Mouse (Mus musculus): Measurements from ENCODE around the gene Sppl2c. TPM values are rescaled to one million over a fixed set of nuclear protein-coding genes. Genes with fewer than 3 reads are reported as not detected.

Gene Sppl2c
- not detected for total RNA-seq (2021)

DNA sequence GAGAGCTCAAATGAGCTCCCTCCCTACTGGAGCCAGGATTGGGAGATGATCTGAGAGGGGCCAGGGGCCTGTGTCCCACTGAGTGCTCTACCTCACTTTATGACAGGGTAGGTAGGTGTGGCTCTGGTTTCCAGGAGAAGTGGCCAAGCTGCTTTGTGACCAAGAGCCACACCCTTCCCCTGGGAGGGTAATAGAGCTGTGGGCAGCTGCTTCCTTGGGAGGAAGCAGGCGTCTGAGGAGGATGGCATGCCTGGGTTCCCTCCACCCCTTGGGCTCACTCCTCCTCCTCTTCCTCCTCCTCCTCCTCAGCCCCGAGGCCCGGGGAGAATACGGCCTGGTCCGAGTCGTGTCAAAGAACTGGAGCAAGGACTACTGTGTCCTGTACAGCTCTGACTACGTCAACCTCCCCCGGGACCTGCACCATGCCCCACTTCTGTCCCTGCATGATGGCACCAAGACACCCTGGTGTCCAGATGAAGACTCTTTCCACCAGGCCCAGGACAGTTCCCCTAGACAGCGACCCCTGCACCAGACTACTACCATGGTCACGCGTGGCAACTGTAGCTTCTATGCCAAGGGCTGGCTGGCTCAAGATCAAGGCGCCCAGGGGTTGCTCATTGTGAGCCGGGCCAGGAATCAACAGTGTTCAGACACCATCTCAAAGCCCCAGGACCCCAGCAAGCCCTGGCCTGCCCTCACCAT, at the start of gene Sppl2c:
Gene Sppl2c, plus strand, starts transcription at position 193 of the 702 bp plus-strand sequence.
- DNase-seq = no peak
- intact Hi-C loops (cut with DNase I) = no loop called here

DNA sequence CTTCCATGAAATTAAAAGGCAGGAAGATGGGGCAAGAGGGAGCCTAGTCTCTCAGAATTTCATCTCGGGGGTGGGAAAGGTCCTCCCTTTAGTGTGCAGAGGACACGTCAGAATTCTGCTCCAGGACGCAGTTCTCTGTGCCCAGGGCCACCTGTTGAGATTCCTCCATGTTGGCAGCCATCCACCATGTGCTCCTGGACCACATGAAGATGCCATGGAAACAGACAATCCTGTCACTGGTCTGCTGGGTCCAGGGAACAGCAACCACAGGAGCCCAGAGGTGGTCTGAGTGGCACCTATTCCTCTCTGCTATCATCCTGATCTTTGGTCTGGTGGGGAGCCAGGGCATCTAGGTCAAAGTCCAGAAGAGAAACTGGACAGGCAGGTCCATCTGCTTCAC, 47.2 kb upstream of the Sppl2c start:
- intact Hi-C loops (cut with DNase I) = no loop called here
- no peak for DNase-seq

DNA sequence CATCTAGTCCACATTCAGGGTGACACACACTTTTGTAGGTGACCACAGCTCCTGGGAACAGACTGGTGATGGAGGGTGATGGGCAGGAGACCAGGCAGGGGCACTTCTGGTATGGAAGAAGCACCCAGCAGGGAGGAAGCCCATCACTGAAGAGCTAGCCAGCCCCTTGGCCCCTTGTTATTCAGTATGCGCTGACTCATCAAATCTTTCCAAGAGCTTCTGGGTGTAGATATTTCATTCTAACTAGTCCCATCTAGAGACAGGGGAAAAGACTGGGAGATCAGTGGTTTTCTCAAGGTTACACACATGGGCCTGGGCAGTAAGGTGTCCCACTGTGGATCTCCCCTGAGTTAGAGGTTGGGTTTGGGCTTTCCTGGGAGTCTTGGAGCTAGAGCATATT, 41.2 kb upstream of the Sppl2c start:
- no peak for DNase-seq

DNA sequence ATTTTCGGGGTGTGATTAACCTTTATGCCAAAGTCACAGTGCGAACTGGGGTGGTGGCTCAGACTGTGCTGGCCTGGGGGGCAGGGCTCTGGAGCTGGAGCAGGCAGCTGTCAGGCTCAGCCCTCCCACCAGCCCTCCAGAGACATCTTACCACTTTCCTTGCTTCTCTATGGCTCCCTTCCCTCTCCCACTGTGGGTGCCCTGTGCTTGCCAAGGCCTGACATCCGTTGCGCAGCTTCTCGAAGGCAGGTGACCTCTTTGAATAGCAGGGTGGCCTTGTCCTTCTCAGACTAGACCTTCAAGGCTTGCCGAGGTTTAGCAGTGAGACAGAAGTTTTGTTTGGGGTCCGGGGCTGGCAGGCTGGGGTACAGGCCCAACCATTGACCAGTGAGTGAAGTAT, 37.3 kb upstream of the Sppl2c start:
- no peak for DNase-seq
- intact Hi-C loops (cut with DNase I) = no loop called here

More for the DNA sequence above, 41.2 kb upstream of the Sppl2c start:
- intact Hi-C loops (cut with DNase I) = no loop called here

DNA sequence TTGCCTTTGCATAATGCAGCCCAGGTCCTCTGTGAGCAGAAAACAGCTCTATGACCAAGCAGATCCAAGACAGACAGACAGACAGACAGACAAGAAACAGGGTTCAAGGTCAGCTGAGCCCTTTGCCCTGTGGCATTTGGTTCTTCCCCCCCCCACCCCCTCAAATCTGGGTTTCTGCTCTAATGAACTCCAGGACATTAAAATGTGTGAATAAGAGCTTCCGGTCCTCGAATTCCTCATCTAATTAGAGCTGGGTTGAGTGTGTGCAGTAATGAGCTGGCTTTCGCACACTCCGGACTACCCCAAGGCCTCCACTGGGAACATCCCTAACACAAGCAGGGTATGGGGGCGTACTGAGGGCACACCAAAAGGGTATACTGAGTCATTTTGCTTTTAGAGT, 35.2 kb upstream of the Sppl2c start:
- no peak for DNase-seq
- intact Hi-C loops (cut with DNase I) = no loop called here

DNA sequence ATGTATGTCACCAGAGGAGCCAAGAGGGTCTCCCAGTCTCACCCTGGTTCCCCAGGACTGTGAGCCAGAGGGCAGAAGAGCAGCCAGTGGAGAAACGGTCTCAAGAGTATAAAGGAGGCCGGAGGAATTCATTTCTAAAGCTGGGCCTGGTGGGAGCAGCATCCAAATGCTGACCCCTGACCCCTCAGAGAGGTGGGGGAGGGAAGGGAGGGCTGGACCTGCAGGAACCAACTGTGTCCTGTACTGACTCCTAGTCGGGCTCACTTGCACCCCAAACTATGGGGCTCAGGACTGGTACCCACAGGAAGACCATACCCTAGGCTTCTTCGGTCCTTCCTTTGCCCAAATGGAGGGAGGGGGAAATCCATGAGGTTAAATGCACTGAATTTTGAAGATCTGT, 31.8 kb upstream of the Sppl2c start:
- DNase-seq = no peak
- intact Hi-C loops (cut with DNase I) = no loop called here

DNA sequence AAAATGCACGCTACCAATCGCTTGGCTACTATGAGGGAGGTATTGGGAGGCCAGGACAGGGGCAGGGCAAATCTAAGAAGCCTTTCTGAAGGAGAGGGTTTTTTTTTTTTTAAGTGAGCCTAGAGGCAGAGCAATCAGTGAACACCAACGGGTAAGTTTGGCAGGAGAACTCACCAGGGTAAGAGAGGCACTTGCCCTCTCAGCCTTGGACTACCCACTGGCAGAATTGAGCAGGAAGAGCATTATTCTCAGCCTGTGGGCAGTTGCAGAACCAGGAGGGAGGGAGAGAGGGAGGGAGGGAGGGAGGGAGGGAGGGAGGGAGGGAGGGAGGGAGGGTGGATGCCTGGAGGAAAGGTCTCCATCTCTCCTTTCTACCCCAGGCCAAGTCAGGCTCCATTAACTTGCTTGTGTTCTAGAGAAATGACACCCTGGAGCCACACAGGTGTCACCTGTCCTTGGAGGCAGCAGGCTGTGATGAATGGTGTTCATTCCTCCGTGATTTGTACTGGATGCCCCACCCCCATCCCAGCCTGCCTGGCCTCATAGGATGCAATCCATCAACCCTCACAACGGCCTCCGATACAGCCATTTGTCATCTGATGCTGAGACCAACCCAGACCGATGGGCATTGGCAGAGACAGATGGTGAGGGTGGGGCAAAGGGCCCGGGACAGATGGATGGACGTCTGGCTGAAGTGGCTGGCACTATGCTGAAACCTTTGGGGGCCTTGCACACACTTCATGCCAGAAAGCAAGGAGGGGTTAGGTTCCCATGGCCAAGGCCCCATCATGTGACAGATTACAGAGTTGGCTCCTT, 31.1 kb upstream of the Sppl2c start:
- intact Hi-C loops (cut with DNase I) = no loop called here

DNA sequence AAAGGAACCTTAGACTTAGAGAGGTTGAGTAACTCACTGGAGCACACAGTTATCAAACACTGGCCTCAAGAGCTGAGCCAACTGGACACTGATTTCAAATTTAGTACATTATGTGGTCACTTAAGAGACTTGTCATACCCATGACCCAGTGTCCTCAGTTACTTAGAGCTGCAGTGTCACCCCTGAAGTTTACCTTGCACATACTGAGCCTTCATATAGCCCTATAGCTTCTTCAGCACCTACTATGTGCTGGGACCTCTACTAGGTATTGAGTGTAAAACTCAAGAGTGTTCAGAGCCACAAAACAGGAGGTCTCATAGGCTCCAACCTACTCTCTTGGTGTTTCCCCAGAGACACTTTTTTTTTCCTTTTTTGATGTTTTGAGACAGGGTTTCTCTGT, 30.2 kb upstream of the Sppl2c start:
- intact Hi-C loops (cut with DNase I) = no loop called here
- no peak for DNase-seq

More for the DNA sequence above, 31.1 kb upstream of the Sppl2c start:
- DNase-seq = no peak

DNA sequence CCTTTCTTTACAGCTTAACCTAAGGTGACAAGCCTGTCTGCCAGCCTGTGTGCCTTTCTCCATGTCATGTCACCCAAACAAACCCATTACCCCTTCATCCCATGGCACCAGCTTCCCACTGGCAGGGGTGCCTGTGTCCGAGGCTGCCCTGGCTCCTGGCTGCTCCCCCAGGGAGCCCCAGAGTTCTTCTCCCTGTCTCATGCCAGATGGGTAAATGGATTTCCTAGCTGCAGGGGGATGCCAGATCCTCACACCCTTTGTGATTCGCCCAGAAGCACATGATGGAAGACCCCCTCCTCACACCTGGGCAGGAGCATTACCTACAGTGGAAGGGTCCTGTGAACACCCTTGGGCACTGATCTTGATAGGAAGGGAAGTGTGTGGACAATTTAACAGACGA, 29.7 kb upstream of the Sppl2c start:
- DNase-seq = no peak
- intact Hi-C loops (cut with DNase I) = no loop called here

DNA sequence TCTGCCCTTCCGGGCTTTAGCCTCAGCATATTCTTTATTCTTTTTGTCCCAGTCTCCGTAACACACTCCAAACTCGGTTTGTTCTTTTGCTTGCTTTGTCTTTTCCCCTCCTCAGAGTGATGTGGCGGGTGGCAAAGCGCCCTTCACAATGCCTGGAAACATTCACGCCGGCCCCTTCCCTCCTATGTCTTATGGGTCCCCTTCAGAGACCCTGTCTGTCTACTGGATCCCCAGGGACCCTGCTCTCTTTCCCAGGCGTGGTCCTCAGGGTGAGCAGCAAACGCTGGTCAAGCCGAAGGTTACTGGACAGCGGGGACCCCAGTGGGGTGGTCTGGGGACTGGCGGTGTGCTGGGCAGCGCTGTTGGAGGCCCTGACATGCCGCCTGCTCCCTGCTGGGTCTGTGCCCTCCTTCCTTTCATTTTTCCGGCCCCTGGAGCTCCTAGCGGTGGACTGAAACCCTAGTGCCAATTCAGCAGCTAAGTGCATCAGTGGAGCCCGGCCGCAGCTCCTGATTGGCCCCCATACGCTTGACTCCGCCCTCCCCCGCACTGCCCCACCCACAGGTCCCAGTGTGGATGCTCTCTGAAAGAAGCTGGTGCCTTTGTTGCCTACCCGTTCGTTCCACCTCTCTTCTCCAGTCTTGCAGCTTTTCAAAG, 28.4 kb upstream of the Sppl2c start:
- DNase-seq = peak; percentile 24 to 44
- intact Hi-C loops (cut with DNase I) = no loop called here

DNA sequence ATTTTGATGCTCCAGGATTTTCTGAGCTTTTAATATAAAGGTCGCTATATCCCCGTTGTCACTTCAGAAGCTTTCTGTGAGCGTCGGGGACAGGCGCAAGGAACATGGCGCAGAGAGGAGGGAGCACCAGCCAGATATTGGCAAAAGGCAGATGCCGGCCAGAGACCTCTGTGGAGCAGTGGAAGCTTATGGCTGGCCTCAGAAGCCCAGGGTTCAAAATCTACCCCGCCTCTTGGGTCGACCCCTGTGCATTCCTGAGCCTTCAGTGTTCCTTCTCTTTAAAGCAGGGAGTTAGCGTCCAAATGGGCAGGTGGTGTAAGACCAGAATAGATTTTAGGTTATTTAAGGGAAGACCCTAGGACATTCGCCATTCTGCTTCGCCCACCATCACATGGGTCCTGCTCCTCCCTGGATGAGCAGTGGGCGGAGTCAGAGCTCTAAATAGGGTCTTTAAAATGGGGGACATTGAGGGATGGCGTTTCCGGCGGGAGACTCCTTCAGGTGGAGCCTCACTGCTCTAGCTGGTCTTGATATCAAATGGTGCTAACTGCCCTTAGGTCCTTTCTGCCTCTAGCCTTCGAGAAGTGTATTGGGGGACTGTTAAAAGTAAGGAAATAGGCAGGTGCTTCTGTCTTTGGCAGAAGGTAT, 27.7 kb upstream of the Sppl2c start:
- no peak for DNase-seq
- intact Hi-C loops (cut with DNase I) = no loop called here

DNA sequence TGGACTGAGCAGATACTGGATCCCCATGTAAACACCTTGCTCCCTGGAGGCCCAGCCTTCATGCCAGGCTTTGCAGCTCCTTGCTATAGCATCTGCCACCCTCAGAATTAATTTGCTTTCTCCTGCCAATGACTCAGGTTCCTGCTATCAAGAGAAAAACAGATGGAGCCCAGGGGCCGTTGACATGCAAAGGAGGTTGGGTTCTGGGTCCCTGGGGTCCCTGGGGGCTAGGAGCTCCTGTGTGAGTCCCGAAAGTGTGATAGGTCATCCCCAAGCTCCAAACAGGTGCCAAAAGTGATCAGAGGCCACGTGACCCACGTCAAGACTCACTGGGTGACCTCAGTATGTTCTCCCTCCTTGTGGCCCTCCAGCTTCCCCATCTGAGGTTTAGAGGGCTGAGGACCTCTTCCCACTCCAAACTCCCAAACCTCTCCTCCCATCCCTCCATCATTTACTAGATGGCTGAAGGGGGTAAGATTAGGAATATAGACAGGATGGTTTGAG, 26.3 kb upstream of the Sppl2c start:
- intact Hi-C loops (cut with DNase I) = no loop called here

DNA sequence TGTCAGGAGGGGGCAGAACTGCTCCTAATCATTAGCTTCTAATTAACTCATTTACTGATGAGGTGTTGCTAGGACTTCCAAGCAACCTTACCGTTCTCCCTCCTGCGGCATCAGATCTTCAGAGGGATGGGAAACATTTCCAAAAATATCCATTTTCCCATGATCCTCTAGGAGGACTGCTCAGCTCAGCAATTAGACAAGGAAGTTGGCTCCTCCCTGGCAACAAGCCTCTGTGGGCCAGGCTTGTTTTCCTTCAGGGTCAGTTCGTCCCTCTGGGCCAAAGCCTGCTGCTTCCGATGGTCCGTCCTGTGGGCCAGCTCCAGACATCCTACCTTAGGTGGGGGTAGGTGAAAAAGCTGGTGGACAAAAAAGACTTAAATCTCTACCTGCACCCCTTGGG, 25.0 kb upstream of the Sppl2c start:
- no peak for DNase-seq
- intact Hi-C loops (cut with DNase I) = no loop called here

More for the DNA sequence above, 26.3 kb upstream of the Sppl2c start:
- DNase-seq = no peak

DNA sequence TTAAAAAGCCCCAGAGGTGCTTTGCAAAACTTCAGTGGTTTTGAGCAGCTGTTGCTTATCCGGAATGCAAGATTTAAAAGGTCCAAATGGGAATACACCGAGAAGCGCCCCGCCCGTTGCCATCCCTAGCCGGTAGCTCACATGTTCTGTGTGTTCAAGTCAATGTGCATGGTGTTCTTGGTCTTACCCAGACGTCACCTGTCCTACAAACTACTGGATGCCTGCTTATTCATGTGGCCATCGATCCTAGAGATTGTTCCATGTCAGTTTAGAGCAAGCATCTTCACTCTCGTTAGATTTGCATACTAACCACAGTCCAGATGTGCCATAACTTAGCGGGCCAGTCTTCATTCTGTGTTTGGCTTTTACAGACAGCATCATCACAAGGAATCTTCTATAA, 21.9 kb upstream of the Sppl2c start:
- no peak for DNase-seq
- intact Hi-C loops (cut with DNase I) = no loop called here

DNA sequence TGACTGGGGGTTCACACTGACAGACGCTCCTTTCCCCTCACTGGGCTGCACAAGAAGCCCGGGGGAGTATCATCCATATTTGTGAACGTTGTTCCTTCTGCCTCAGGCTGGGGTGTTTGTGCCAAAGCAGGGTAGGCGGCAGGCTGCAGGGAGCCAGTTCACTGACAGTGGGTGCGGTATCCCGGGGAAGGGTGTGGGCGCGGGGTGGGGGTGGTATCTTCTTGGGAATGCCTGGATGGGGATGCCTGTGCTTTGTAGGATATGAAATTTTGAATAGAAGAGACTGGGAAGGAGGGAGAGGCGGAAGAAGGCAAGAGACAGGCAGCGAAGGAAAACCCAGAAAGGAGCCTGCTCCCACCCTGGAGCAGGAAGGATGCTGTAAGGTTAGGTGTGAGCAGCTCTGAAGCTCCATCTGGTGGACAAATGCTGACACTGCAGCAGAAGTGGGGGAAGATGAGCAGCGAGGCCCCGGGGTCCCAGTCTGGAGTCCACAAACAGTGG, 14.8 kb upstream of the Sppl2c start:
- intact Hi-C loops (cut with DNase I) = loop anchor here (1.0 kb wide), 1 partner anchor 184 kb away; no protein-coding TSS in a partner anchor
- peak; percentile 57 to 79 for DNase-seq

DNA sequence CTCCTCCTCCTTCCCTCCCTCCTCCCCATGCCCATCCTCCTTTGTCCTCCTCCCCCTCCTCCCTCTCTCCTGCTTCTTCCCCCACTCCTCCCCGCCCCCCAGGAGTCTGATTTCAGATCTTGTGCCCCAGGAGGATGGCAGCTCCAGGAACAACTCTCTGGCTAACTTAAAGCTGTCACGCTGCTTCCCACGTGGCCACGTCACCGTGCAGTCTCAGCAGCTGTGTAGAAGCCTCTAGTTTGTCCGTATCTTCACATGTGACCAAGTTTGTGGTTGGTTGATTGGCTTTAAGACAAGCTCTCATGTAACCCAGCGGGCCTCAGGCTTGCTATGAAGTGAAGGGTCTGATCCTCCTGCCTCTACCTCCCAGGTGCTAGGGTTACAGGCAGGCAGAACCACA, 7.2 kb upstream of the Sppl2c start:
- intact Hi-C loops (cut with DNase I) = no loop called here
- no peak for DNase-seq

DNA sequence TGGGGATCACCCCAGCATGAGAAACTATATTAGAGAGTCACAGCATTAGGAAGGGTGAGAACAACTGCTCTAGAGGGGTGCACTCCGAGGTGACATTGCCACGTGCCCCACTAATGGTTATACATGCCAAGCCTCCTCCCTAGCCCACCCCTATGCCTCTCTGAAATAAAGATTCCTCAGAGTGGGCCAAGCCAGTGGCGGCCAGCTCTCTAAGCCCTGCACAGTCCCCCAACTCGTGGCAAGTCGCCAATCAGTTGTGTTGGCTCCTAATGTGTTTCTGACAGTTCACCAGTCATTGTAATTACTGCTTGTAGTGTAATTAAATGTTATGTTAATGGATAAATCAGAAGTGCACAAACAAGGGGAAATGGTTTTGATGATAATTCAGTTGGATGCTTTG, 6.3 kb upstream of the Sppl2c start:
- intact Hi-C loops (cut with DNase I) = no loop called here
- no peak for DNase-seq

DNA sequence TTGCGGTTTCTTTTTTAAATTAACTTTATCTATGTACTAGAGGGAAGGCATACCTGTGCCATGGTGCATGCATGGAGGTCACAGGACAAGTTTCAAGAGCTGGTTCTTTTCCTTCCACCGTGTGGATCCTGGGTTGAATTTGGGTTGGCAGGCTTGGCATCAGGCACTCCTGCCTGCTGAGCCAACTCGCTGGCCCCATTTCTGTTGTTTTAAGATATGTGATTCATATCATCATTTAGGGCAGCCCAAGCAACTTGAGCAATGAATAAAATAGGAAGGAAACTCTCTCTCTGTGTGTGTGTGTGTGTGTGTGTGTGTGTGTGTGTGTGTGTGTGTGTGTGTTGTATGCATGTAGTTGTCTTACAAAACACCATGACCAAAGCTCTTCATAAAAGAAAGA, 4.0 kb upstream of the Sppl2c start:
- intact Hi-C loops (cut with DNase I) = no loop called here
- DNase-seq = no peak

DNA sequence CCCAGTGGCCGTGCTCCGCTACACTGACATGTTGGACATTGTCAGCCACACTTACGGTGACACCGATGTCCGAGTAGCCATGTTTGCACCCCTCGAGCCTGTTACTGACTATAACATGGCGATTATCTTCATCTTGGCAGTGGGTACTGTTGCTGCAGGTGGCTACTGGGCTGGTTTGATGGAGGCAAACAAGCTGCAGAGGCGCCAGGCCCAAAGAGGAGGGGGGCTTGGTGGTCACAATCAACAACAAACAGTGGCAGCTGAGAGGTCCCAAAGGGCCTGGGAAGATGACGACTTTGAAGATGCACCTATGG, 667 bp downstream of the Sppl2c start:
- intact Hi-C loops (cut with DNase I) = no loop called here
- no peak for DNase-seq

DNA sequence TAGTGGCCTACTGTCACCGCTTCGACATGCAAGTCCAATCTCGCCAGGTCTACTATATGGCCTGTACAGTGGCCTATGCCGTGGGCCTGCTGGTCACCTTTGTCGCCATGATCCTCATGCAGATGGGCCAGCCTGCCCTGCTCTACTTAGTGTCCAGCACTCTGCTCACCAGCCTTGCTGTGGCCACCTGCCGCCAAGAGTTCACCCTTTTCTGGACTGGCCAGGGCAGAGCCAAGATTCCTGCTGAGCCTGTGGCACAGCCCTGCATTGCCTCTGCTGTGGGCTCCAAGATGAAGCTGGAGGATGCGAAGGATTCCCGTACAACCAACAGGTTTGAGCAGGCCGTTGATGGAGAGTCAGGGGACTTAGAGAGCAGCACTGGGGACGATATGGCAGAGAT, 1.6 kb downstream of the Sppl2c start:
- no peak for DNase-seq
- intact Hi-C loops (cut with DNase I) = no loop called here

DNA sequence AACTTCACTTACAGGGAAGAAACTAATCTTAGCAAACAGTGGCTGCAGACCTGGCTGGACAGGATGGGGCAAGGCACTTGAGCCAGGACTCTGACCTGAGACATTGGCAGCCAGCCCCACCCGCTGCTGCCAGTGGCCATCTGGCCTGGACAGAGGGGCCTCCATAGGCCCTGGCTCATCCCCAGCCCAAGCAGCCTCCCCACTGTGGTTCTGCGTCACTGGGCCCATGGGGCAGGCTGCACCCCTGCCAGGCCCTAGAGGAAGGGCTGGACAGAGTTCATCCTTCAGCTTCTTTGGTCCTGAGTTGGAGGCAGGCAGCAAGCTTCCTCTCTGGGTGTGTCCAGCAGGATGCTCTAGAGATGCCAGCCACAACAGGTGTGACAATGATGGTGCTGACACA, 3.9 kb downstream of the Sppl2c start:
- DNase-seq = no peak
- intact Hi-C loops (cut with DNase I) = no loop called here
